Mouse (Mus musculus) CD4-positive naive resting alpha-beta T cell, adult 76 days (primary cell): ENCODE results near the gene Gm10912. TPM values are rescaled to one million over a fixed set of nuclear protein-coding genes. Genes with fewer than 3 reads are reported as not detected.

Experiments used
- total RNA-seq: library from RNA; stranded (reverse); gene quantifications from one replicate; pipeline ENCODE4 v1.2.4, GENCODE M21; 2023

Gm10912 gene
- total RNA-seq: 0.35 TPM

GRCm38 (mm10) chr2:104065526-104065925 lies at the start of gene Gm10912:
Gene Gm10912, plus strand, starts transcription at chr2:104065826.

GRCm38 (mm10) chr2:104027458-104028138 lies 38.0 kb upstream of the Gm10912 start, which contains the start of gene Fbxo3:
Gene Fbxo3, plus strand, starts transcription at chr2:104027721.

GRCm38 (mm10) chr2:104028139-104028723 lies 37.4 kb upstream of the Gm10912 start, which contains the start of gene 4931422A03Rik:
Gene 4931422A03Rik, minus strand, starts transcription at chr2:104028361.

GRCm38 (mm10) chr2:104068450-104068849 lies 2.8 kb downstream of the Gm10912 start, which contains the start of gene Gm10799:
Gene Gm10799, minus strand, starts transcription at chr2:104068550.

GRCm38 (mm10) chr2:104069704-104070185 lies 4.1 kb downstream of the Gm10912 start, which contains the start of gene Cd59b:
Gene Cd59b, plus strand, starts transcription at chr2:104069849.

GRCm38 (mm10) chr2:104095741-104096213 lies 30.2 kb downstream of the Gm10912 start, which contains the start of gene Cd59a:
Gene Cd59a, plus strand, starts transcription at chr2:104095801.

Other genes with a start within 250 kb of the Gm10912 start
- gene Lmo2, start 107.8 kb upstream of the Gm10912 start, total RNA-seq: 12.9 TPM
- 27.8 TPM for gene Fbxo3, start 38.1 kb upstream of the Gm10912 start, total RNA-seq
- not detected for gene 4931422A03Rik, start 37.5 kb upstream of the Gm10912 start, total RNA-seq
- gene Gm10799, start 2.7 kb downstream of the Gm10912 start, total RNA-seq: not detected
- gene Cd59b, start 4.0 kb downstream of the Gm10912 start, total RNA-seq: 1.1 TPM
- 1.0 TPM for gene Cd59a, start 30.0 kb downstream of the Gm10912 start, total RNA-seq
- gene A930018P22Rik, start 56.9 kb downstream of the Gm10912 start, total RNA-seq: not detected